Mouse (Mus musculus): ENCODE data around the gene Ola1. TPM values are rescaled to one million over a fixed set of nuclear protein-coding genes. Genes with fewer than 3 reads are reported as not detected.

Ola1 gene
- total RNA-seq, 2 experiments from 2014 or later = 120 to 128 TPM

Other genes starting within 250 kb of the Ola1 start
- gene Sp3, start 238.5 kb downstream of the Ola1 start, total RNA-seq (2021) = 10 to 100 TPM; 51.1 to 58.2 TPM
- gene Gm11084, start 232.2 kb downstream of the Ola1 start, total RNA-seq (2021) = not detected
- 1 to 10 TPM; 4.6 to 4.8 TPM for gene Sp9, start 53.0 kb upstream of the Ola1 start, total RNA-seq (2021)
- 10 to 100 TPM; 15.0 to 16.8 TPM for gene Scrn3, start 93.7 kb upstream of the Ola1 start, total RNA-seq (2021)
- gene Cir1, start 93.8 kb upstream of the Ola1 start, total RNA-seq (2021) = 10 to 100 TPM; 25.7 to 25.9 TPM
- gene Gpr155, start 167.6 kb upstream of the Ola1 start, total RNA-seq (2021) = 10 to 100 TPM; 51.4 to 55.3 TPM